Mouse (Mus musculus) myocyte (in vitro differentiated cells): ENCODE data around the gene Senp2.

Source experiments
- E2F4 ChIP-seq: IDR thresholded peaks from one replicate; pipeline ENCODE4 v1.6.1; 2011; ENCODE audit warnings: mild to moderate bottlenecking, control low read depth, moderate library complexity; ENCODE audit not compliant: insufficient read depth
- MAX ChIP-seq: IDR thresholded peaks from one replicate; pipeline ENCODE4 v1.6.1; 2011; ENCODE audit warnings: low read depth, mild to moderate bottlenecking, control low read depth
- MYOD1 ChIP-seq, 3 experiments: IDR thresholded peaks; one replicate each; pipeline ENCODE4 v1.6.1; 2011; ENCODE audit warnings: control low read depth in 2 of 3, low read depth in 2 of 3, mild to moderate bottlenecking in 2 of 3, moderate library complexity in 1 of 3; ENCODE audit not compliant: insufficient read length in 2 of 3, control insufficient read depth in 1 of 3
- POLR2A ChIP-seq: IDR thresholded peaks from one replicate; pipeline ENCODE4 v1.6.1; 2011; ENCODE audit warnings: low read depth, mild to moderate bottlenecking, control low read depth, moderate library complexity; ENCODE audit not compliant: insufficient read length
- POLR2AphosphoS2 ChIP-seq: IDR thresholded peaks from one replicate; pipeline ENCODE4 v1.6.1; 2011; ENCODE audit warnings: low read depth, control low read depth; ENCODE audit not compliant: insufficient read length
- SRF ChIP-seq: IDR thresholded peaks from one replicate; pipeline ENCODE4 v1.6.1; 2011; ENCODE audit warnings: low read depth; ENCODE audit not compliant: control insufficient read depth, insufficient read length
- TCF12 ChIP-seq: IDR thresholded peaks from one replicate; pipeline ENCODE4 v1.6.1; 2011; ENCODE audit warnings: mild to moderate bottlenecking, control low read depth; ENCODE audit not compliant: poor library complexity, insufficient read depth, severe bottlenecking
- TCF3 ChIP-seq: IDR thresholded peaks from one replicate; pipeline ENCODE4 v1.6.1; 2011; ENCODE audit warnings: low read depth, control low read depth; ENCODE audit not compliant: insufficient read length
- USF1 ChIP-seq: IDR thresholded peaks from one replicate; pipeline ENCODE4 v1.6.1; 2011; ENCODE audit warnings: low read depth, mild to moderate bottlenecking, control low read depth, moderate library complexity

DNA sequence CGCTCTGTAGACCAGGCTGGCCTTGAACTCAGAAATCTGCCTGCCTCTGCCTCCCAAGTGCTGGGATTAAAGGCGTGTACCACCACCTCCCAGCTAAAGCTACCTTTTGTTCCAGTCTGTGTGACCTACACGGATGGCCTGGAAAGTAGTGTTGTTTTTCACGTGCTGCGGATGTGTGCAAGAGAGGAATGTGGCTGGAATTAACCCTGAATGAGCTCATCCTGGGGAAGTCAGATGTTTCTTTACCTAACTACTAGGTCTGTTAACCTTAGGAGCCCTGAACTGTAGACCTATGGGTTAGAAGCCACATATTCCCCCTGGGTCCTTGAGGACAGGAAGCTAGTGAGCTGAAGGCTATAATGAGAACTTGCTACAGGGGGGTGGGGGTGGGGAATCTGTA, 21.3 kb upstream of the Senp2 start:
- TF ChIP-seq USF1 (no peak), MAX (no peak), POLR2A (no peak), E2F4 (no peak), MYOD1 (IDR thresholded peaks at IDR 0.05; ENCODE audit: control insufficient read depth in 1 of 3, insufficient read length in 2 of 3, low read depth in 2 of 3) (no peak), SRF (no peak), POLR2AphosphoS2 (no peak), TCF12 (no peak), TCF3 (no peak)
